ENCODE assay signal across 8 mouse cellular contexts in genomic region chr8:84773833-84774232, GRCm38 (mm10). TPM values are rescaled to one million over a fixed set of nuclear protein-coding genes. Genes with fewer than 3 reads are reported as not detected.
A peak's percentile ranks its signal among the peaks of the same experiment; 100 is the strongest.
DNase-seq lines count a peak whose midpoint lies in the region; ATAC-seq and TF ChIP-seq lines count a peak whose summit lies in the region.

No protein-coding gene starts in this region.

- peak; percentile 97 for DNase-seq in Muller cell, postnatal 12 days (ENCODE audit: inconsistent ontology term)
- peak; percentile 92 for DNase-seq in forebrain, postnatal 0 days
- peak; percentile 84 for DNase-seq in heart, postnatal 4 days
- peak; percentile 88 for DNase-seq in layer of hippocampus, adult 9-11 months
- peak; percentile 76 for DNase-seq in right cerebral cortex, postnatal 14 days

- peak overlapping the region; percentile 57 for H3K9ac ChIP-seq in forebrain, postnatal 0 days
- peak overlapping the region; percentile 54 for H3K9ac ChIP-seq in lung, embryonic 16.5 days (ENCODE audit: low read length)

- H3K36me3 ChIP-seq in forebrain, postnatal 0 days (ENCODE audit: insufficient read depth) = no peaks in the 10 kb centered on the region
- H3K36me3 ChIP-seq in lung, embryonic 16.5 days (ENCODE audit: control insufficient read depth, insufficient read depth, low read length) = peaks cover 2% of the 10 kb centered on the region; the same call in 1 of the 2 replicates

- ATAC-seq in cerebellum, adult (ENCODE audit: insufficient number of reproducible peaks, low FRiP score, low TSS enrichment) = peak; percentile 53; the same call in 1 of the 2 replicates
- peak; percentile 87 for ATAC-seq in forebrain, postnatal 0 days
- peak; percentile 84 for ATAC-seq in lung, embryonic 16.5 days (ENCODE audit: low read depth)
- ATAC-seq in megakaryocyte-erythroid progenitor cell, adult 5-6 weeks (replicated peaks; ENCODE audit: low FRiP score, low TSS enrichment, poor library complexity, severe bottlenecking) = no peak

- H3K27ac ChIP-seq in forebrain, postnatal 0 days (ENCODE audit: low read depth, low read length) = peak overlapping the region; percentile 95
- H3K27ac ChIP-seq in lung, embryonic 16.5 days (ENCODE audit: low read length) = peak overlapping the region; percentile 95

- no peaks in the 10 kb centered on the region; the same call in none of the 2 replicates for H3K27me3 ChIP-seq in forebrain, postnatal 0 days (ENCODE audit: insufficient read depth, low read length)
- H3K27me3 ChIP-seq in lung, embryonic 16.5 days (ENCODE audit: control insufficient read depth, insufficient read depth, low read depth, low read length) = no peaks in the 10 kb centered on the region; the same call in 1 of the 2 replicates

- WGBS in forebrain, postnatal 0 days = 3% methylated on average over 17 of the region's 19 CpGs
- WGBS in lung, embryonic 16.5 days = under 1% methylated on average over 10 of the region's 19 CpGs

- H3K4me1 ChIP-seq in forebrain, postnatal 0 days (ENCODE audit: insufficient read depth) = peaks cover 25% of the 10 kb centered on the region
- peaks cover 68% of the 10 kb centered on the region for H3K4me1 ChIP-seq in lung, embryonic 16.5 days (replicated peaks; ENCODE audit: control insufficient read depth, insufficient read depth, low read length)

- peak overlapping the region; percentile 48 for H3K4me3 ChIP-seq in forebrain, postnatal 0 days (ENCODE audit: low read depth, low read length)
- peak overlapping the region; percentile 41 for H3K4me3 ChIP-seq in lung, embryonic 16.5 days (ENCODE audit: low read length)

- no peak for TF ChIP-seq CTCF in forebrain, postnatal 0 days (IDR thresholded peaks at IDR 0.05; ENCODE audit: low read depth)

- no peaks in the 10 kb centered on the region for H3K9me3 ChIP-seq in forebrain, postnatal 0 days (ENCODE audit: low read length)
- no peaks in the 10 kb centered on the region for H3K9me3 ChIP-seq in lung, embryonic 16.5 days (ENCODE audit: control insufficient read depth, low read length)

- H3K4me2 ChIP-seq in forebrain, postnatal 0 days (ENCODE audit: low read depth) = peak overlapping the region; percentile 71
- peak overlapping the region; percentile 62 for H3K4me2 ChIP-seq in lung, embryonic 16.5 days (ENCODE audit: low read depth, low read length)

RNA-seq across cellular contexts. Expression of gene Nfix, which starts 26.3 kb away (rescaled TPM):
- 111 and 116 TPM in 2 replicates for total RNA-seq in forebrain, postnatal 0 days (2014; rRNA removed)
- 347 and 376 TPM in 2 replicates for polyA plus RNA-seq in forebrain, postnatal 0 days (2015; fragmentation: Nextera tagmentation; extraction: Ambion mirVana)
- total RNA-seq in heart, postnatal 4 days (2021) = 100 to 1,000 TPM; 189 to 211 TPM
- polyA plus RNA-seq in lung, embryonic 16.5 days (2015; fragmentation: Nextera tagmentation; extraction: Ambion mirVana) = 43.9 and 44.6 TPM in 2 replicates
- total RNA-seq in megakaryocyte-erythroid progenitor cell, adult 5-6 weeks (2014; fragmentation: Nextera tagmentation) = 73.4 and 79.7 TPM in 2 replicates
- total RNA-seq in megakaryocyte-erythroid progenitor cell, adult 5-6 weeks (2017) = 13.3 and 26.0 TPM in 2 replicates

RNA-seq across cellular contexts. Expression of gene Dand5, which starts 48.8 kb away (rescaled TPM):
- 4.7 and 6.9 TPM in 2 replicates for total RNA-seq in forebrain, postnatal 0 days (2014; rRNA removed)
- polyA plus RNA-seq in forebrain, postnatal 0 days (2015; fragmentation: Nextera tagmentation; extraction: Ambion mirVana) = 8.2 and 10.0 TPM in 2 replicates
- 1 to 10 TPM; 3.4 to 3.6 TPM for total RNA-seq in heart, postnatal 4 days (2021)
- polyA plus RNA-seq in lung, embryonic 16.5 days (2015; fragmentation: Nextera tagmentation; extraction: Ambion mirVana) = 6.3 and 6.5 TPM in 2 replicates
- total RNA-seq in megakaryocyte-erythroid progenitor cell, adult 5-6 weeks (2014; fragmentation: Nextera tagmentation) = 4.7 TPM in 2 replicates
- 3.5 and 3.7 TPM in 2 replicates for total RNA-seq in megakaryocyte-erythroid progenitor cell, adult 5-6 weeks (2017)

RNA-seq across cellular contexts. Expression of gene G430095P16Rik, which starts 51.0 kb away (rescaled TPM):
- total RNA-seq in forebrain, postnatal 0 days (2014; rRNA removed) = not detected in 2 replicates
- polyA plus RNA-seq in forebrain, postnatal 0 days (2015; fragmentation: Nextera tagmentation; extraction: Ambion mirVana) = 0.56 and 1.0 TPM in 2 replicates
- total RNA-seq in heart, postnatal 4 days (2021) = 1 to 10 TPM; 1.1 to 1.3 TPM
- 3.1 and 3.7 TPM in 2 replicates for polyA plus RNA-seq in lung, embryonic 16.5 days (2015; fragmentation: Nextera tagmentation; extraction: Ambion mirVana)
- total RNA-seq in megakaryocyte-erythroid progenitor cell, adult 5-6 weeks (2014; fragmentation: Nextera tagmentation) = 25.7 and 28.1 TPM in 2 replicates
- total RNA-seq in megakaryocyte-erythroid progenitor cell, adult 5-6 weeks (2017) = 8.2 and 11.4 TPM in 2 replicates

RNA-seq across cellular contexts. Expression of gene Gadd45gip1, which starts 57.5 kb away (rescaled TPM):
- 24.7 and 28.7 TPM in 2 replicates for total RNA-seq in forebrain, postnatal 0 days (2014; rRNA removed)
- polyA plus RNA-seq in forebrain, postnatal 0 days (2015; fragmentation: Nextera tagmentation; extraction: Ambion mirVana) = 36.7 and 40.8 TPM in 2 replicates
- 10 to 100 TPM; 24.2 to 26.2 TPM for total RNA-seq in heart, postnatal 4 days (2021)
- 38.6 and 43.0 TPM in 2 replicates for polyA plus RNA-seq in lung, embryonic 16.5 days (2015; fragmentation: Nextera tagmentation; extraction: Ambion mirVana)
- total RNA-seq in megakaryocyte-erythroid progenitor cell, adult 5-6 weeks (2014; fragmentation: Nextera tagmentation) = 28.3 and 31.1 TPM in 2 replicates
- total RNA-seq in megakaryocyte-erythroid progenitor cell, adult 5-6 weeks (2017) = 53.1 and 61.8 TPM in 2 replicates
